Mouse (Mus musculus): Measurements from ENCODE around the gene Dcaf8.

Gene Dcaf8

DNA sequence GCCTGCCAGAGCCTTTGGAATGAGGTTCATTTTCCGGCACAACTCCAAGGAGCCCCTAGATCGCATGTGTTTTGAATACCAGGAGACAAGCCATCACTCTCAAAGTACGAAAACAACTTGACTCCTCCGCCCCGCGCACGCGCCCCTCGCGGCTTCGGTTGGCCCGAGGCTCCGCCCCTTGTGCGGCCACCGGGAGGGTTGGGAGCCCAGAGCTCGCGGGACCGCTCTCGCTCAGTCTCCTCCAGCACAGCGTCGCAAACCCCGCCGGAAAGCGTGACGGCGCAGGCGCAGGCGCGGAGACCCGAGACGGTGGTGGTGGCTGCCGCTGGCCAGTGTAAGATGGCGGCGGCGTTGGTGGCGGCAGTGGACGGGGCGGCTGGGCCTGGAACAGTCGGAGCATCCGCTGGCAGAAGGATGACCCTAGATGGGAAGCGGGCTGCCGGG is at the start of gene Dcaf8:
Gene Dcaf8, plus strand, starts transcription at position 250 of the 444 bp plus-strand sequence.
- peak; percentile 97 for DNase-seq

- peak; percentile 23 for DNase-seq
Measured at GRCm38 (mm10) chr1:172099325-172100033, 48.4 kb upstream of the Dcaf8 start.

- no peak for DNase-seq
Measured at GRCm38 (mm10) chr1:172103619-172104018, 44.3 kb upstream of the Dcaf8 start.

DNA sequence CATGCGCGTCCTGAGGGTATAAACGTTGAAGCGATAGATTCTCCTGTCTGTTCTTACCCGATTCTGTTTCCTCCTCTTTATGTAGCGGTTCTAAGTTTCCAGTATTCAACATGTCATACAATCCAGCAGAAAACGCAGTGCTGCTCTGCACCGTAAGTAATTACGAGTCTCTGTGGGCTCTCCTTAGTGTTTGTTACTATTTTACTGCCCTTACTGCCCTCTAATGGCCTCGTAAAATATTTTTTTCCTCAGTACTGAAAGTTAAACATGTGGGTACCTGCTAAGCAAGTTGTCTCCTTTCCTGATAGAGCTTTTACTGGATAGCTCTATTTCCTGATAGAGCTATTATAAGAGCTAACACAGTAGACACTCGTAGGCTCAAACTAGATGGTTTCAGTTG is 42.8 kb upstream of the Dcaf8 start:
- no peak for DNase-seq

DNA sequence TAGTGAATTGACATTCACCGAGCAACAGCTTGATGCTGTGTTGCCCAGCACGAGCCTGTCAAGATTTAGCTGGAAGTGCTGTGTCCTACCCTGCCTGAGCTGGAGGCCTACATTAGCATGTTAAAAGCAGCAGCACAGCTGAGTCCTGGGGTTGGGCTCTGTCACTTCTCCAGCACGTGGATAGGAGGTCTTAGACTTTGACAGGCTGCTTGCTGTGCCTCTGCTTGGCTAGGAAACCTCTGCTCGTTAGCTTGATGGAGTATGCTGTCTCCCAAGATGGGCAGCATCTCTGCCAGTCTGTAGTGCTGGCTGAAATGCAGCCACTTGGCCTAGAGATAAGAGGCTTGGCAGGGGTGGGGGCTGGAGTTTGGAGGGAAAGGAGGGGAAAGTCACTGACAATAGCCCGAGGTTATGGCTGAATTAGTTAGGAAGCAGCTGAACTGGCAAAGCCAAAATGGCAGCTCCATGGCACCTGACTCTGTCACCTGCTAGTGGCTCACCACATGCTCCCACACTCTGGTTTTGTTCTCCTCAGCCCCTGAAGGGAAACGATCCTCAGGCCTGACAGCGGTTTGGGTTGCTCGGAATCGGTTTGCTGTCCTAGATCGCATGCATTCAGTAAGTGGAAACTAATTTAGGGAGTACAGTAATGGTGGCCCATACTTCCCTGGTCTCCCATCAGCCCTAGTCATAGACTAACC is 40.0 kb upstream of the Dcaf8 start:
- no peak for DNase-seq

DNA sequence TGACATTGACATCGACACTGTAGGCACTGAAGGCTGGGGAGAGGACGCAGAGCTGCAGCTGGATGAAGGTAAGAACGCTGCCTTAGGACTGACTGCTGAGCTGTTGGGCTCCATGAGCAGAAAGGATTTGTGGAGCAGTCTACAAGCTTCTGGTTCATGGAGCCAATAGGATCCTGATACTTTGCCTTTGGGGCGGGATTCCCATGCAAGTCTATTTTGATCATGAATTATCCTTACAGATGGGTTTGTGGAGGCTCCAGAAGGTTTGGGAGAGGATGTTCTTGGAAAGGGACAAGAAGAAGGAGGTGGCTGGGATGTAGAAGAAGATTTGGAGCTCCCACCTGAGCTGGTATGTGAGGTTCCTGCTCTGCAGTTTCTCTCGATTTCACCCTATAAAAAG is 30.9 kb upstream of the Dcaf8 start:
- DNase-seq, result no peak

DNA sequence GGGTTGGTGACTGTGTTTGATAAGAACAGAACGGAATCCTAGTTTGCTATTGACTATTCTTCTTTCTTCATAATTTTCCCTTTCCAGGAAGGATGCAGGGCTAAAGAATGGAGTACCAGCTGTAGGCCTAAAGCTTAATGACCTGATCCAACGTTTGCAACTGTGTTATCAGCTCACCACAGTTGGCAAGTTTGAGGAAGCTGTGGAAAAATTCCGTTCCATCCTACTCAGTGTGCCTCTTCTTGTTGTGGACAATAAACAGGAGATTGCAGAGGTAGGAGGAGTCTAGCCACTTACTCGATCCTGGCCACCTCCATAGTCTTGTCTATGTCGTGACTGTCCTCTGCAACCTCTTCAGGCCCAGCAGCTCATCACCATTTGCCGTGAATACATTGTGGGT is 28.8 kb upstream of the Dcaf8 start:
- no peak for DNase-seq

DNA sequence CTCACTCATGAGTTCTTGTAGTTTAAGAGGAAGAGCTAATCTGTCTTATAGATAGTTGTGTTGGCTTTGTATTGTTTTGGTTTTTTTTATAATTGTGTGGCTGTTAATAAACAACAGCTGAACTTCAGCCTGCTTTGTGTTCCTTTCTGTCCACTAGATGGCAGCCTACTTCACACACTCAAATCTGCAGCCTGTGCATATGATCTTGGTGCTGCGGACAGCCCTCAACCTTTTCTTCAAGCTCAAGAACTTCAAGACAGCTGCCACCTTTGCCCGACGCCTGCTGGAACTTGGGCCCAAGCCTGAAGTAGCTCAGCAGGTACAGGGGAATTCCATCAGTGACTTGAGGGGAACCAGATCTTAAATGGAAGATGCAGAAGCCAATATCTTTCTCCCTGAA is 28.2 kb upstream of the Dcaf8 start:
- peak; percentile 48 for DNase-seq

DNA sequence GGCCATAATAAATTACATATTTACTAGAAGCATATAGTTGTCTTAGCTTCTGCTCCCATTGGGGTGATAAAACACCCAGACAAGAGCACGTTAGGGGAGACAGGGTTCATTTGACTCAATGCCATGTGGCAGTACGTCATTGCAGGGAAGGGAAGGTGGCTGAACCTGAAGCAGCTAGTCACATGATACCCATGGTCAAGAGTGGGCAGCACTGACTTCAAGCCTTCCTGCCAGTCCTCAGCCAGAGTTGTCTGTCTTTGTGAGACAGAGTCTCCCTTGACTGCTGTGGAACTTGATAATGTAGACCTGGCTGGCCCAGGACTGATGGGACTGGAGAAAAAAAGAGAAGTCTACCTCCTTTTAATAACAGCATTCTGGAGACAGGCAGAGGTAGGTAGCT is 25.2 kb upstream of the Dcaf8 start:
- DNase-seq, result no peak

GRCm38 (mm10) chr1:172124572-172124971 is 23.3 kb upstream of the Dcaf8 start:
- no peak for DNase-seq

- DNase-seq, result peak; percentile 75
Measured at GRCm38 (mm10) chr1:172126376-172127347, 21.2 kb upstream of the Dcaf8 start, which contains the start of gene Pex19. TSS of gene Pex19 (plus strand) at chr1:172126755.

- no peak for DNase-seq
Measured at GRCm38 (mm10) chr1:172127487-172127886, 20.4 kb upstream of the Dcaf8 start.

DNA sequence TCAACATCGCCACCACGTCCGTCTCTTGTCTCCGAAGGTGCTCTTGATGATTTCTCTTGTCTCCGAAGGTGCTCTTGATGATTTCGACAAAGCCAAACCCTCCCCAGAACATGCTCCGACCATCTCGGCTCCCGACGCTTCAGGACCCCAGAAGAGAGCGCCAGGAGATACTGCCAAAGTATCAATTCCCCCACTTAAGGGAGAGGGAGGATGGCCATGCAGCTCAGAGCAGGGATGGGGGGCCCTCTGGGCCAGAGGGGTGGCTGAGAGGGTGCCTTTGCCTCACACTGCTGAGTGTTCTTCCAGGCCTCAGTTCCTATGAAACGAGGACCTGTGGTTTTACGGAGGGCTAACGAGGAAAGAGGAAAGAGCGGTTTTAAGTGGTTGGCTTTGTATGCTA is 19.3 kb upstream of the Dcaf8 start:
- DNase-seq, result no peak

DNA sequence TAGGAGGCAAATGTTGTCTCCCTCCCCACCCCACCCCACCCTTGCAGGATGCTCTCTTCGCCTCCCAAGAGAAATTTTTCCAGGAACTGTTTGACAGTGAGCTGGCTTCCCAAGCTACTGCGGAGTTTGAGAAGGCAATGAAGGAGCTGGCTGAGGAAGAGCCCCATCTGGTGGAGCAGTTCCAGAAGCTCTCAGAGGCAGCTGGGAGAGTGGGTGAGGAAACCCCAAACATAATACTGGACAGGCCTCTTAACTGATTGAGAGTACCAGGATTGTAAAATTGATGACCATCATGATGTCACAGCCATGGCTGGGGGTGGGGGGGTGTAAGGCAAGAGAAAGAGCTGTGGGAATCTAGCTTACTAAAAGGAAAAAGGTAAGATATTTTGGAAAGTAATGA is 18.8 kb upstream of the Dcaf8 start:
- no peak for DNase-seq

DNA sequence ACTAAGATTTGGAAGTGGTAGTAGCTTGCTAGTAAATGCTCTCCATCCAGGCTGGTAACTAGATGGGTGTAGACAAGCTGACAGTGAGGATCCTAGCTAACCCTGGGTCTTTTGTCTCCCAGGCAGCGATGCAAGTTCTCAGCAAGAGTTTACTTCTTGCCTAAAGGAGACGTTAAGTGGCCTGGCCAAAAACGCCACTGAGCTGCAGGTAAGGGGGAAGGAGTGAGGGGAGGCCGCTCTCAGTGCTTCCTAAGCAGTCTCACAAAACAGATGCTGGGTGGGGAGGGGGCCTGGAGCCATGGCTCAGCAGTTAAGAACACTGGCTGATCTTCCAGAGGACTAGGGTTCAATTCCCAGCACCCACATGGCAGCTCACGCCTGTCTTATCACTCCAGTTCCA is 18.1 kb upstream of the Dcaf8 start:
- no peak for DNase-seq

DNA sequence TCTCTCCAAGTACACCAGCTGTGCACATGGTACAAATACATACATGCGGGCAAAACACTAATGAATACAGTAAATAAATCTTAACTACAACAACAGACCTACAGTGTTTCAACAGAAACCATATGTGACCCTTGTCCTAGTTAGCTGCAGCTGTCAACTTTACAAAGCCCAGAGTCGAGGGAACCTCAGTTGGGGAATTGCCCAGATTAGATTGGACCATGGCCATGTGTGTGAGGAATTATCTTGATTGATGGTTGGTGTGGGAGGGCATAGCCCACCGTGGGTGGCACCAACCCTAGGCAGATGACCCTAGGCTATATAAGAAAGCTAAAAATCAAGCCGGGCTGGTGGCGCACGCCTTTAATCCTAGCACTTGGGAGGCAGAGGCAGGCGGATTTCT is 15.6 kb upstream of the Dcaf8 start:
- DNase-seq, result no peak

GRCm38 (mm10) chr1:172133535-172133934 is 14.3 kb upstream of the Dcaf8 start:
- DNase-seq, result no peak

- no peak for DNase-seq
Measured at GRCm38 (mm10) chr1:172134072-172134471, 13.8 kb upstream of the Dcaf8 start.

- DNase-seq, result no peak
Measured at GRCm38 (mm10) chr1:172140160-172140559, 7.7 kb upstream of the Dcaf8 start.

DNA sequence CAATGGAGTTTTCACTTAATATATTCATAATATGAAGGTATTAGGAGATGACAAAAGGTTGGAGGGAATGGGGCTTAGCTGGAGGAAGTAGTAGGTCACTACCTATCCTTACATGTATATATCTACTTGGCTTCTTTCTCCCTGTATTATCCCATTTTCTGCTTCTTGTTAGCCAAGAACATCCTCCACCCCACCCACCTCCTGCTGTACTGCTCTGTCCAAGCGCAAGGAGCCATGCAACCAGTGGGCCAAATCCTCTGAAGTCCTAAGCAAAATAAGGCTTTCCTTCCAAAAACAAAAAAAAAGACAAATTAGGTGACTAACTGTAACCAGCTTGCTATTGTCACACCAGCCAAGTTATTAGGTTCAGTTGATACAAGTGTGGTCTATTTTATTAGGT is 7.1 kb upstream of the Dcaf8 start:
- no peak for DNase-seq

DNA sequence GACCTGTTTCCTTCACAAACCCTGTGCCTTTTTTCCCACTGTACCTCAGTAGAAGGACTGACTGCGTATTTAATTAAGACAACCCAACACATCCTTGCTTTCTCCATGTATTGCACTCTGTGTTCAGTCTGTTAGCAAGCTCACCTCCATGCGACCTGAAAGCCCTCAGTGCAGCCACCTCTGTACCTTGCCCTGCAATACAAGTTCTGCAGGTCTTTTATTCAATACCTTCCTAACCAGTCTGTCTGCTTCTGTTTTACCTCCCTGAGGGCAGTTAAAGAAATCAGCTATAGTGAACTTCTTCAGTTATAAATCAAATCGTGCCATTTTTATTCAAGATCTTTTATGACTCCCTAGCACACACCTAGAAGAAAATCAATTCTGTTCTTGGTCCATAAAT is 6.4 kb upstream of the Dcaf8 start:
- no peak for DNase-seq

GRCm38 (mm10) chr1:172143570-172143969 is 4.3 kb upstream of the Dcaf8 start:
- DNase-seq, result peak; percentile 41

GRCm38 (mm10) chr1:172148279-172148954 is 533 bp downstream of the Dcaf8 start:
- no peak for DNase-seq

Data from cerebellum, adult 11-12 months (tissue).